Mouse (Mus musculus): ENCODE results near the gene Pglyrp2. TPM values are rescaled to one million over a fixed set of nuclear protein-coding genes. Genes with fewer than 3 reads are reported as not detected.

Pglyrp2 gene
- polyA plus RNA-seq, 1 experiment from 2014 or later = not detected

DNA sequence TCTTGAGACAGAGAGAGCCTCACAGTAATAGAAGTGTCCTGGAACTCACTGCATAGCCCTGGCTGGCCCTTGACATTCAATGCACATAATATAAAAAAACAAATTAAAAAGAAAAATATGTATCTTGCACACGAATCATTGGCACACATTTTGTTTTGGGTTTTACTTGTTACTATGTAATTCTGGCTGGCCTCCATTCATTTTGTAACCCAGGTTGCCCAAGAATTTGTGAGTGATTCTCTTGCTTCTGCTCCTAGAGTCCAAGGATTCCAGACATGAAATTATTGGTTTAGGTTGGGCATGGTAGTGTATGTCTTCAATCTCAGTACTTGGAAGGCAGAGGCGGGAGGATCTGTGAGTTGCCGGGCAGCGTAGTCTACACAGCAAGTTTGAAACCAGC is 13.1 kb upstream of the Pglyrp2 start:
- no peak overlapping the region for H3K4me2 ChIP-seq (replicated peaks)

DNA sequence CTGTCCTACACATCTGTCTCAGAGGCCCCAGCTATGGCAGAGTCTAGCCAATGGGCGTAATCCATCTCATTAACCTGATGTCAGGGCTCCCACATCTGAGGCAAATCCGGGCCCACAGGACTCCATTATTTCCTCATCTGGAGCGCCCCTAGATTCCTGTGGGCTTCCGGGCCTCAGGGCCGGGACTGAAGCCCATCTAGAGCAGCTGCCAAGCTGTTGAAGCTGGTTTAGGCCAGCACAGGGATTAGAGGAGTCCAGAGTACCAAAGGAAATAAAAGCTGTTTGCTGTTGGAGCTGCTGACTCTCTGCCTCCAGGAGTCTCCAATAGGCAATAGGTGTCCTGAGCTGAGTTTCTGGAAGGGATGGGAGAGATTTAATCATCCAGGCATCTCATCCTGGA is 11.2 kb upstream of the Pglyrp2 start:
- ATAC-seq (ENCODE audit: low FRiP score, low read depth) = no peak
- no peak overlapping the region for H3K9ac ChIP-seq
- no peak overlapping the region for H3K4me2 ChIP-seq (replicated peaks)
- H3K4me3 ChIP-seq = no peak overlapping the region
- no peak overlapping the region for H3K27ac ChIP-seq
- no peaks in the 10 kb centered on the region for H3K4me1 ChIP-seq
- 78% methylated on average over 5 of the region's 5 CpGs for WGBS
- H3K27me3 ChIP-seq (replicated peaks) = no peaks in the 10 kb centered on the region
- no peaks in the 10 kb centered on the region for H3K36me3 ChIP-seq
- no peaks in the 10 kb centered on the region for H3K9me3 ChIP-seq

More for the DNA sequence above, 13.1 kb upstream of the Pglyrp2 start:
- Histone ChIP-seq H3K4me3 (no peak overlapping the region), H3K4me1 (no peaks in the 10 kb centered on the region), H3K9ac (no peak overlapping the region), H3K36me3 (no peaks in the 10 kb centered on the region), H3K27me3 (replicated peaks) (no peaks in the 10 kb centered on the region), H3K9me3 (no peaks in the 10 kb centered on the region), H3K27ac (no peak overlapping the region)
- WGBS = 95% methylated on average over 4 of the region's 4 CpGs
- ATAC-seq (ENCODE audit: low FRiP score, low read depth) = no peak

GRCm38 (mm10) chr17:32434324-32434723 is 10.4 kb upstream of the Pglyrp2 start:
- H3K4me1 ChIP-seq = no peaks in the 10 kb centered on the region
- H3K4me3 ChIP-seq = no peak overlapping the region
- no peaks in the 10 kb centered on the region for H3K36me3 ChIP-seq
- H3K9ac ChIP-seq = no peak overlapping the region
- H3K9me3 ChIP-seq = no peaks in the 10 kb centered on the region
- no peaks in the 10 kb centered on the region for H3K27me3 ChIP-seq (replicated peaks)
- WGBS = 71% methylated on average over 4 of the region's 4 CpGs
- H3K27ac ChIP-seq = no peak overlapping the region
- H3K4me2 ChIP-seq (replicated peaks) = no peak overlapping the region
- no peak for ATAC-seq (ENCODE audit: low FRiP score, low read depth)

GRCm38 (mm10) chr17:32431972-32432371 is 8.0 kb upstream of the Pglyrp2 start:
- Histone ChIP-seq H3K27ac (no peak overlapping the region), H3K4me2 (replicated peaks) (no peak overlapping the region), H3K36me3 (no peaks in the 10 kb centered on the region), H3K27me3 (replicated peaks) (no peaks in the 10 kb centered on the region), H3K4me1 (no peaks in the 10 kb centered on the region), H3K9me3 (no peaks in the 10 kb centered on the region), H3K4me3 (no peak overlapping the region), H3K9ac (no peak overlapping the region)
- no peak for ATAC-seq (ENCODE audit: low FRiP score, low read depth)
- 54% methylated on average over 3 of the region's 3 CpGs for WGBS

GRCm38 (mm10) chr17:32426610-32427009 is 2.6 kb upstream of the Pglyrp2 start:
- Histone ChIP-seq H3K9me3 (no peaks in the 10 kb centered on the region), H3K36me3 (no peaks in the 10 kb centered on the region), H3K27ac (no peak overlapping the region), H3K27me3 (replicated peaks) (0 out of 2 replicates have a peak, but pooled peaks cover 3% of the 10 kb centered on the region), H3K4me3 (no peak overlapping the region), H3K4me1 (no peaks in the 10 kb centered on the region), H3K4me2 (replicated peaks) (no peak overlapping the region), H3K9ac (no peak overlapping the region)
- ATAC-seq (ENCODE audit: low FRiP score, low read depth) = no peak

- no peak for ATAC-seq (ENCODE audit: low FRiP score, low read depth)
- WGBS = 84% methylated on average over 8 of the region's 8 CpGs
- H3K9ac ChIP-seq = no peak overlapping the region
- H3K4me2 ChIP-seq (replicated peaks) = no peak overlapping the region
- H3K4me3 ChIP-seq = no peak overlapping the region
- no peaks in the 10 kb centered on the region for H3K4me1 ChIP-seq
- H3K27me3 ChIP-seq (replicated peaks) = peaks cover 7% of the 10 kb centered on the region
- H3K9me3 ChIP-seq = no peaks in the 10 kb centered on the region
- no peaks in the 10 kb centered on the region for H3K36me3 ChIP-seq
- no peak overlapping the region for H3K27ac ChIP-seq
Observed at GRCm38 (mm10) chr17:32420781-32421180, 3.2 kb downstream of the Pglyrp2 start.

- Histone ChIP-seq H3K4me3 (no peak overlapping the region), H3K9ac (no peak overlapping the region), H3K9me3 (no peaks in the 10 kb centered on the region), H3K36me3 (no peaks in the 10 kb centered on the region), H3K27me3 (replicated peaks) (peaks cover 13% of the 10 kb centered on the region), H3K4me1 (no peaks in the 10 kb centered on the region), H3K4me2 (replicated peaks) (no peak overlapping the region), H3K27ac (no peak overlapping the region)
- 84% methylated on average over 2 of the region's 2 CpGs for WGBS
- no peak for ATAC-seq (ENCODE audit: low FRiP score, low read depth)
Observed at GRCm38 (mm10) chr17:32419989-32420388, 4.0 kb downstream of the Pglyrp2 start.

DNA sequence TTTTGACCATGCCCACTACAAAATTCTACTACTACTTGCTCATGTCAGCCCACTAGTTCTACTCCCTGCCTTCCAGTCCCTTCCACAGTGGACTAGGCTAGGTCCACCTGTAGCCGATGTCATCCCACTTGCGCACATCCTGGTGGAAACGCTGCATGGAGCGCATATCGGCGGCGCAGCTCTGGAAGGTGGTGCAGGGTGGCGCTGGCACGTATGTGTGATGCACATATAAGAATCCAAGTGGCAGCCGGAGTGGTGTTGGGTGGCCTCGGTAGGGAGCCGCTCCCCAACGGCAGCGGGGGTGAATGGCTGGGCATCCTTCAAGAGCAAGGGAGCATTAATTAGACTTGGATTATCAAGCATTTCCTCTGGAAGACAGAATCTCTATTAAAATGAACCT is 7.2 kb downstream of the Pglyrp2 start:
- no peaks in the 10 kb centered on the region for H3K9me3 ChIP-seq
- no peak overlapping the region for H3K27ac ChIP-seq
- no peak overlapping the region for H3K9ac ChIP-seq
- no peaks in the 10 kb centered on the region for H3K36me3 ChIP-seq
- H3K4me2 ChIP-seq (replicated peaks) = no peak overlapping the region
- ATAC-seq (ENCODE audit: low FRiP score, low read depth) = no peak
- WGBS = 95% methylated on average over 14 of the region's 14 CpGs
- H3K4me3 ChIP-seq = no peak overlapping the region
- peaks cover 13% of the 10 kb centered on the region for H3K27me3 ChIP-seq (replicated peaks)
- no peaks in the 10 kb centered on the region for H3K4me1 ChIP-seq

GRCm38 (mm10) chr17:32415417-32416020 is 8.4 kb downstream of the Pglyrp2 start:
- no peaks in the 10 kb centered on the region for H3K4me1 ChIP-seq
- no peaks in the 10 kb centered on the region for H3K36me3 ChIP-seq

GRCm38 (mm10) chr17:32411898-32412297 is 12.1 kb downstream of the Pglyrp2 start:
- no peaks in the 10 kb centered on the region for H3K4me1 ChIP-seq
- ATAC-seq (ENCODE audit: low FRiP score, low read depth) = no peak
- WGBS = 87% methylated on average over 6 of the region's 6 CpGs
- H3K36me3 ChIP-seq = no peaks in the 10 kb centered on the region
- H3K4me2 ChIP-seq (replicated peaks) = no peak overlapping the region
- no peak overlapping the region for H3K9ac ChIP-seq
- peaks cover 13% of the 10 kb centered on the region for H3K27me3 ChIP-seq (replicated peaks)
- no peak overlapping the region for H3K27ac ChIP-seq
- H3K9me3 ChIP-seq = no peaks in the 10 kb centered on the region
- H3K4me3 ChIP-seq = no peak overlapping the region

More at GRCm38 (mm10) chr17:32415417-32416020, 8.4 kb downstream of the Pglyrp2 start:
- H3K4me2 ChIP-seq (replicated peaks) = no peak overlapping the region
- no peak overlapping the region for H3K27ac ChIP-seq
- no peak for ATAC-seq (ENCODE audit: low FRiP score, low read depth)
- WGBS = 56% methylated on average over 24 of the region's 24 CpGs
- H3K27me3 ChIP-seq (replicated peaks) = peaks cover 13% of the 10 kb centered on the region
- H3K9me3 ChIP-seq = no peaks in the 10 kb centered on the region
- H3K9ac ChIP-seq = no peak overlapping the region
- no peak overlapping the region for H3K4me3 ChIP-seq

DNA sequence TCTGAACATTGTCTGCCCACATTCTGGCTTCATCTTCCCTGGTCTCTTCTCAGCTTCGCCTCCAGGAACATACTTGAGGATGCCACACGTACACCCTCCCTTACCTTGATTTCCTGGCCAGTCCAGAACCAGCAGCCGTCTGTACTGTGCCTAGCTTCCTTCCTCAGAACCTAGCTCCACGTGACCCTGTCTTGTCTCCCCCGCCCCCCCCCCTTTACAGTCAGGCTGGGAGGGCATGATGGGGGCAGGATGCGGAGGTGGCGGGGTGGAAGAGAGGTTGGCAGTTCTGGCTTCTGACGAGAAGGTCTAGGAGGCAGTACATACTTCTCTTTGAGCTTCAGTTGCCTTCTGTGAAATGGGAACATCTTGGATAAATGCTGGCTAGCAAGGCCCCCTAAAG is 20.6 kb downstream of the Pglyrp2 start, which contains the start of gene Rasal3:
Gene Rasal3, minus strand, starts transcription at position 167 of the 400 bp plus-strand sequence.
- Histone ChIP-seq H3K36me3 (no peaks in the 10 kb centered on the region), H3K4me2 (replicated peaks) (no peak within 1 kb of the TSS)
- 77% methylated on average over 8 of the region's 8 CpGs for WGBS

GRCm38 (mm10) chr17:32402779-32403157 is 21.2 kb downstream of the Pglyrp2 start:
- Histone ChIP-seq H3K4me1 (no peaks in the 10 kb centered on the region), H3K27me3 (replicated peaks) (peaks cover 17% of the 10 kb centered on the region), H3K36me3 (no peaks in the 10 kb centered on the region), H3K4me3 (no peak overlapping the region), H3K27ac (no peak overlapping the region), H3K4me2 (replicated peaks) (no peak overlapping the region), H3K9ac (no peak overlapping the region), H3K9me3 (no peaks in the 10 kb centered on the region)
- no peak for ATAC-seq (ENCODE audit: low FRiP score, low read depth)
- 78% methylated on average over 11 of the region's 11 CpGs for WGBS

More for the DNA sequence above, 20.6 kb downstream of the Pglyrp2 start, which contains the start of gene Rasal3:
- Histone ChIP-seq H3K27ac (no peak within 1 kb of the TSS), H3K4me1 (no peaks in the 10 kb centered on the region), H3K9me3 (no peaks in the 10 kb centered on the region), H3K27me3 (replicated peaks) (peaks cover 11% of the 10 kb centered on the region), H3K9ac (no peak within 1 kb of the TSS), H3K4me3 (no peak within 1 kb of the TSS)
- no peak for ATAC-seq (ENCODE audit: low FRiP score, low read depth)
